Mouse (Mus musculus): Measurements from ENCODE around the gene Zfp109.

GRCm38 (mm10) chr7:24196961-24197360 lies 40.4 kb downstream of the Zfp109 start:
- no peak for TF ChIP-seq CTCF (IDR thresholded peaks at IDR 0.05; ENCODE audit: control insufficient read depth, insufficient read depth, insufficient replicate concordance, low read depth, low read length)
- no peak for TF ChIP-seq POLR2A (IDR thresholded peaks at IDR 0.05; ENCODE audit: control insufficient read depth, low read depth, low read length)
